Mouse (Mus musculus) liver, postnatal 0 days (tissue): Measurements from ENCODE around the gene Tns1.

Experiments
- CTCF ChIP-seq: sonication (generic); IDR thresholded peaks from 2 replicates; pipeline ENCODE4 v1.5.1; 2016; ENCODE audit warnings: antibody characterized with exemption, low read depth
- EP300 ChIP-seq: IDR thresholded peaks from 2 replicates; pipeline ENCODE4 v1.6.1; 2016; ENCODE audit warnings: antibody characterized with exemption, low read depth, mild to moderate bottlenecking

DNA sequence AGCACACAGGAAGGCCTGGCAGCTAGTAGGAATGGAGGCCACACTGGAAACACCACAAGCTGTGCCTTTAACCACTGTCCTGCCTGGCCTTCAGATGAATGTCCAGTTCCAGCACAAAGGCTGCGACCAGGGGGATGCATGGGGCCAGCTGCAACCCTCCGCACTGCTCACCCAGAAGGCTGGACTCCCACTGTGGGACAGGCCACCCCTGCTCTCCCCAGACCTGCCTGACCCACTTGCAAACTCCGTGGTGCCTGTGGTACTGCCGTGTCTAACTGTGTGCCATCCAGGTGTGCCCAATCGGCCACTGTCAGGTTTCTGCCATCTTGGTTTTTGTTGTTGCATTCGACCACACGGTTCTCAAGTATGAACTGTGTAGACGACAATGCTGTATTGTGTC is 219.6 kb downstream of the Tns1 start:
- TF ChIP-seq CTCF (no peak), EP300 (no peak)
